Mouse (Mus musculus): ENCODE results near the gene Gimap9.

Gene Gimap9

DNA sequence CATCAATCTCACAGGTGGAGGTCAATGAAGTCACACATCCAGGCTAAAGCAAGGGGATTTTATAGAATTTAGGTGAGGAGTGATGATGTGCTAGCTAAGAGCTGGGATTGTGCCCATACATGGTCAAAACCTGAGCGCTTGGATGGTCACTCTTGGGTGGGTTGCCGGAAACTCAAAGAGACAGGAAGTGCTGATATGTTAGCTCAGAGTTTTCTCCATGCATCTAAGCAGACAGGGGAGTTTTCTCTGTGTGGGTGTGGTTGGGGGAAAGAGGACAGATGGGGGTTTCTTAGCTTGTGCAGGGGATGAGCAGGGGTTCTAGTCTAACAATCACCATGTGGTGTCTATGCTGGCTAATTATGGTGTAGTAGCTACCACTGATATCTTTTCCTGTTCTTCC, 13.4 kb downstream of the Gimap9 start:
- no peak for DNase-seq (ENCODE audit: low read depth, low spot score)

DNA sequence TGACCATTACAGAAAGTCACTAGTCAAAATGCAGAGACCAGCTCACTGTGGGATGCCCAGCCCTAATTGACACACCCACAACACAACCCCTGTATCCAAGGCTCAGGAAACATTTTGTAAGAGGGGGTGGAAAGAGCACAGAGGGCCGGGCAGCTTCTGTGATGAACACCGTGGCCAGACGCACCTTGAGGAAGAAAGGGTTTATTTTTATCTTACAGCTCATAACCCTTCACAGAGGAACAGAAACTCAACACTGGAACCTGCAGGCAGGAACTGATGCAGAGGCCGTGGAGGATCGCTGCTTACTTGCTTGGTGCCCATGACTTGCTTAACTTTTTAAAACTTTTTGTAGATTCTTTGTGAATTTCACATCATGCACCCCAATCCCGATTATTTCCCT, 17.0 kb downstream of the Gimap9 start:
- DNase-seq (ENCODE audit: low read depth, low spot score): no peak

DNA sequence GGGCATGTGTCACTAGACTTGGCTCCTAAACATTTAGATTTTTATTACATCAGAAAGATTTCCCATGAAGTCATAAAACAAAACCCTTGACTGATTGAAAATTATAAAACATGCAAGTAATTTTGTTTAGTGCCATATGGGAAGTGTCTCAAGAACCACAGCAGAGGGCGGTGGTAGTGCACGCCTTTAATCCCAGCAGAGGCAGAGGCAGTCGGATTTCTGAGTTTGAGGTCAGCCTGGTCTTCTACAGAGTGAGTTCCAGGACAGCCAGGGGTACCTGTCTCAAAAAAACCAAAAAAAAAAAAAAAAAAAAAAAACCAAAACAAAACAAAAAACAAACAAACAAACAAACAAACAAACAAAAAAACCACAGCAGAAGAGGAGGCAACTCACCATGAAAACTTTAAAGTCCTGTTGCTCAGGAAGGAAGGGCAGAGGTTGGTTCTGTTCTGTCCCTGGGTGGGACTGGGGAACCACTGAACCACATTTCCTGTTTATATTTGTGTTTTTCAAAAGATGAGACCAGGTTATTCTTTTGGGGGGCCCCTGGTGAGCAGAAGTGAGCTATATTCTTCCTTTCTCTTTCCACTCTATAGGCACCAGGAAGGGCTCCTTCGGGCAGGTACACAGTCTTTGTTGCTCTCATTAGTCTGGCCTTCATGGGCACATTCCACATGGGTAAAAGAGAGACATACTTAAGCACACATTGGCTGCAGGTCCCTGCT, 21.1 kb downstream of the Gimap9 start:
- DNase-seq (ENCODE audit: low read depth, low spot score): no peak

- DNase-seq (ENCODE audit: low read depth, low spot score): no peak
These were observed 21.6 kb downstream of the Gimap9 start for GRCm38 (mm10) chr6:48697555-48697930.

DNA sequence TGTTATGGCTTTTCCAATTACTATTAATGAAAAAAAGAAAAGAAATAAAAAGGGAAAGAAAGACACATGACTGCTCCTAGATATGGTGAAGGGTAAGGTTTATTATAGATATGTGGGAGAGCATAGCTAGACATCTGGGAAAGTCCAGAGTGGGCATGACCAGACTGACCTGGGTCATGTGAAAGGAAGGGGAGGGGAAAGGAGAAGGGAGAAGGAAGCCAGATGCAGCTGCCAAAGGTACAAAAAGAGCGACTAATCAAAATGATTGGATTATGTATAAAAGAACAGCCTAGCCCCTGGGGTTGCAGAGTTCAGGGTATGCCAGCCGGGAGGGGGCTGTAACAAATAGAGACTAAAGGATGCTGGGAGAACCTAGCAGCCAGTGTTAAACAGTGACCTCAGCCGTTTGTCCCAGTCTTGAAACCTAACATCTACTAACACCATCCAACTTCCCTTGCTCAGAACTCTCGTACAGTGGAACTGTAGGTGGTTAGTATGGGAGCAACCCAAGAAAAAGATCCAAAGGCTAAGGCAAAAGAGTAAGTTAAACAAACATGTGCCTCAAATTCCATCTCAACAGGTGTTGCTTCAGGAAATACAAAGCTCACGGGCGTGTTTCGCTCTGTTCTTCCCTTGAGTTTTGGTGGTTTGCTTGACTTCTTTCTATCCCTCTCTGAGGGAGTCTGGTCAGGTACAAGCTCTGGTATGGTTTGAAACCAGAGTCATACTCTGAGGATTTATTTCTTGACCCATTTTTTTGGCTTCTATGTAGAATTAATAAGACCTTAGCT, 22.3 kb downstream of the Gimap9 start:
- DNase-seq (ENCODE audit: low read depth, low spot score): no peak

DNA sequence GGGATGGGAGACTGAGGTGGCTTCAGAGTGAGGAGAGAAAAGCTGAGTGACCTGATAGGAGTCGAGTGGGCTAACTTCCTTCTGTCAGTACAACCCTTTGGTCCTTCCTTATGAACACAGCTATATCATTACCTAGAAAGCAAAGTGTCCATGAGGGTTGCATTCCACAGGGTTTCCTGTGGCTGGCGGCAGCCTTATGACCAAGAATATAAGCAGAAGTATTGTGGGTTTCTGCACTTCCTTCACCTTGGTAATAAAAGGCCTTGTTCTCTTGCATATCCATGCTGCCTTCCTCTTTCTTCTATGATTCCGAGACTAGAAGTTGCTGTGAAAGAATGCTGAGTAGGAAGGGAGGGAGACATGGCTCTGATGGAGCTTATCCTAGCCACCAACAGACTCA, 23.0 kb downstream of the Gimap9 start:
- no peak for DNase-seq (ENCODE audit: low read depth, low spot score)

DNA sequence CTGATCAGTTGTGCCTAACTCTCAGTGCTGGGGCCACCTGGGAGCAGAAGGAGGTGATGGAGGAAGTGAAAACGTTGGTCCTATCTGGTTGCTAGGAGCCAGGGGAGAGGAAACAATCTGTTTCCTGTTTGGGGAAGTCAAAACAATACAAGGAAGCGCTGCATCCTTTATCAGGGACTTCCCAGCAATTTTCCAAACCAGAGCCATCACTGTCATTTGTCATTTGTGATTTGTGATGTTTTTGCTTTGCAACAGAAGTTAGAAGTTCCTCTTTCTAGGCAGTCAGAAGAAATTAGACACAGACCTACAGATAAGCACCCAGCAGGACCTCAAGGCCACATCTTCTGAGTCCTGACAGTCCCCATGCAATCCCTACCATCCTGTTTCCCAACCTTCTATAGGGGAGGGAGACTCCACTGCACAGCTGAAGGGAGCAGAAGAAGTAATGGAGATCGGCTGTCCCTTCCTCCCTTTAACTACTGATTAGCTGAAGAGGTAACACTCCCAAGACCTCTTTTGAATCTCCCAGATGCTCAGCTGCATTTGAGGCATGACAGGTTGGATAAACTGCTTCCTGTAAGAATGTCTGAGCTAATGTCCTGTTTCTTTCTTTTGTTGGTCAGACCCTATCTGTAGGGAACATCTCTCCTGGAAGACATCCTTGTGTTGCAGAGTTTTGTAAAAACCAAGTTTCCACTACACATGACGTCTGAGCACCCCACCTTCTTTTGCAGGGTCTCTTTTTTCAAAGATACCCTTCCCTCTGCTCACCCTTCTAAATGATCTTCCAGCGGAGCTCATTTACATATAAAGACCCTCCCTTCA, 24.5 kb downstream of the Gimap9 start:
- DNase-seq (ENCODE audit: low read depth, low spot score): no peak

DNA sequence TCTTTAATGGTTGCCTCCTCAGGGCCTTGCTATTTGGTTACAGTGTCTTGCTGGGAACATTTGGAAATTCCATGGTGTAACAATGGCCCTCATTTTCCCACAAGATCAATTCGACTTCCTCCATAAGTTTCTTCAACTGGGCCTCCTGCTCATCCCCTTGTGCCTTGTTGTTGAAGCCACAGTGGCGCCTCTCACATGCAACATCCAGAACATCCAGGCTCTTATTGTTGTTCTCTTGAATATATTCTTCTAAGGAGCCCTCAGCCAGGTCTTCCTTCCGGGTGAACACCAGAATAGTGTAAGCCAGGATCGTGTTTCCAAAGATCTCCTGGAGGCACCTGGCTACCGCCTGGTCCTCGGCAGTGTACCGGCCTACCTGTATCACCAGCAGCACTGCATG, 26.2 kb downstream of the Gimap9 start:
- no peak for DNase-seq (ENCODE audit: low read depth, low spot score)

DNA sequence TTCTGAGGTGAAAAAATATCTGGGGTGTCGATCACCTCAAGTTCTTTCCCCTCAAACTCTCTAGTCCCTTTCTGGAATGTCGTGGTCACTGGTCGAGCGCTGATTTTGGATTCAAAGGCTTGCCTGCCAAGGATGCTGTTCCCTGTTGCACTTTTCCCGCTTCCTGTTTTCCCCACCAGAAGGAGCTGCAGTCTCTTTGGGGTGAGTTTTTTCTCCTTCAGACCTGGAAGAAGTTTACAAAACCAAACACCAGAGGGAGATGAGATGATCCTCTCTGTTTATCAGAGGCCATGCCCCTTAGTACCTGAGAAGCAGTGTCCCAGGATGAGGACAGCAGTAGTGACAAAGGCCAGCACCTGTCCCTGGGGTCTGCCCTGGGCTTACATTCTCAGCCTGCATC, 26.7 kb downstream of the Gimap9 start:
- peak; percentile 23 for DNase-seq (ENCODE audit: low read depth, low spot score)

- no peak for DNase-seq (ENCODE audit: low read depth, low spot score)
These were observed 28.2 kb downstream of the Gimap9 start for GRCm38 (mm10) chr6:48704146-48704545.

DNA sequence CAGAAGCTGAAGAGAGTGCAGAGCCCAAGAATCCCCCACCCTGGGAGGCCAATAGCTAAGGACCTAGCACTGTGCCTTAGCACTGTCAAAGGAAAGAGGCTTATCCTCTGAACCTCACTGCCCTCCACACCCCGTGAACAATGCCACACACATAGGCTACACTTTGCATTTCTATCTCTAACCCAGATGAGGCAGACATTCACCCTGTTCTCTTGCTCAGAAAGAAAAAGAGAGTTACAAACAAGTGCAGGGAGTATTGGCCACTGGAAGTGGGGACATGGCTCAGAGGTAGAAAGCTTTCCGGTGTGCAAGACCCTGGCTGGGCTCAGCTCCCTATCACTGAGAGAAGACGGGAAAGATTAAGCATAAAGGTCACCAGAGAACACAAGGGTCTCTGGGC, 30.2 kb downstream of the Gimap9 start:
- no peak for DNase-seq (ENCODE audit: low read depth, low spot score)

DNA sequence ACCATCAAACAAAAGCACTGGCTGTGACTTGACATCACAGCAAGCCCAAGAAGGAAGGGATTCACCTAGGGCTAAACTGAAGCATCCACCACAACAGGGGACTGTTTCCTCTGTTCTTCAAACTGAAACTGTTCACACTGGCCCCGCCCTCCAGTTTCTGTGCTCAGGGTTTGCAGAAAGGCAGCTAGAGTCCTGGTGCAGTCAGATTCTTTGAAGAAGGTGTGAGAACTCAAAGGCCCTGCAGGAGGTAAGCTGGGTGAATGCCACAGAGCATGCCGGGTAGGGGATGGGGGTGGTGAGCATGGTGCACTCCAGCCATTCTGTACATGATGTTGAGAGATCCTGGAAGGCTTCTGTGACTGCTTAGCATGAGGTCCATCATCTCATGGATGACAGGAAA, 42.5 kb downstream of the Gimap9 start, which contains the start of the genes Gm28053 and Gimap7:
Gene Gm28053, plus strand, starts transcription at position 153 of the 400 bp plus-strand sequence.
Gene Gimap7, plus strand, starts transcription at position 167 of the 400 bp plus-strand sequence.
- peak; percentile 34 for DNase-seq (ENCODE audit: low read depth, low spot score)

GRCm38 (mm10) chr6:48720326-48720725, 44.4 kb downstream of the Gimap9 start:
- DNase-seq (ENCODE audit: low read depth, low spot score): no peak

- no peak for DNase-seq (ENCODE audit: low read depth, low spot score)
These were observed 47.5 kb downstream of the Gimap9 start for GRCm38 (mm10) chr6:48723468-48723867.

GRCm38 (mm10) chr6:48725476-48725875, 49.5 kb downstream of the Gimap9 start:
- peak; percentile 86 for DNase-seq (ENCODE audit: low read depth, low spot score)

- no peak for DNase-seq (ENCODE audit: low read depth, low spot score)
These were observed 51.8 kb downstream of the Gimap9 start for GRCm38 (mm10) chr6:48727761-48728160.

Data from R1 (cell line).